12 mouse cellular contexts compared by ENCODE assay signal in genomic region chr10:83017760-83018498, GRCm38 (mm10). TPM values are rescaled to one million over a fixed set of nuclear protein-coding genes. Genes with fewer than 3 reads are reported as not detected.
DNase-seq lines count a peak whose midpoint lies in the region; ATAC-seq and TF ChIP-seq lines count a peak whose summit lies in the region.
"Had no signal": no experiment of that assay in that cellular context is flagged by ENCODE, and none has a peak within 500 bp of the region (broad histone marks: within the 10 kb centered on the region; RNA-seq: fewer than 3 reads in every experiment).

No protein-coding gene starts in this region.

- H3K4me2 ChIP-seq in limb, embryonic 11.5 days (ENCODE audit: low read depth, severe bottlenecking), result no peak overlapping the region
- no peak overlapping the region for H3K4me2 ChIP-seq in neural tube, embryonic 15.5 days
- H3K4me2 ChIP-seq: hindbrain, embryonic 14.5 days had no signal

- TF ChIP-seq POLR2A in kidney, adult 2 months (IDR thresholded peaks at IDR 0.05; ENCODE audit: low read depth, low read length), result no peak

- no peaks in the 10 kb centered on the region for H3K27me3 ChIP-seq in limb, embryonic 11.5 days (ENCODE audit: control insufficient read depth, insufficient read depth, low read length)
- H3K27me3 ChIP-seq in limb, embryonic 10.5 days (ENCODE audit: low read depth, poor library complexity, severe bottlenecking), result peaks cover 4% of the 10 kb centered on the region; the same call in 1 of the 2 replicates
- no peaks in the 10 kb centered on the region for H3K27me3 ChIP-seq in neural tube, embryonic 15.5 days (replicated peaks)
- no peaks in the 10 kb centered on the region for H3K27me3 ChIP-seq in kidney, adult 2 months (replicated peaks; ENCODE audit: control insufficient read depth, insufficient read depth, low read length)

- no peak for ATAC-seq in limb, embryonic 11.5 days (ENCODE audit: insufficient number of reproducible peaks, low FRiP score, low TSS enrichment, low read depth)
- ATAC-seq in neural tube, embryonic 15.5 days (ENCODE audit: low FRiP score), result no peak

- H3K4me3 ChIP-seq in limb, embryonic 11.5 days (ENCODE audit: low read depth, low read length), result no peak overlapping the region
- no peak overlapping the region for H3K4me3 ChIP-seq in limb, embryonic 10.5 days
- no peak overlapping the region for H3K4me3 ChIP-seq in neural tube, embryonic 15.5 days (replicated peaks)
- H3K4me3 ChIP-seq in kidney, adult 2 months (ENCODE audit: insufficient read depth, low read depth, low read length), result no peak overlapping the region
- H3K4me3 ChIP-seq: myocyte had no signal

- H3K36me3 ChIP-seq in limb, embryonic 11.5 days (ENCODE audit: control insufficient read depth, insufficient read depth, low read length), result no peaks in the 10 kb centered on the region
- no peaks in the 10 kb centered on the region for H3K36me3 ChIP-seq in limb, embryonic 10.5 days
- no peaks in the 10 kb centered on the region for H3K36me3 ChIP-seq in neural tube, embryonic 15.5 days
- H3K36me3 ChIP-seq in kidney, adult 2 months (ENCODE audit: control insufficient read depth, insufficient read depth, low read length), result no peaks in the 10 kb centered on the region

- H3K4me1 ChIP-seq in limb, embryonic 11.5 days (ENCODE audit: control insufficient read depth, insufficient read depth, low read length), result peaks cover 2% of the 10 kb centered on the region; the same call in 1 of the 2 replicates
- H3K4me1 ChIP-seq in limb, embryonic 10.5 days, result peaks cover 38% of the 10 kb centered on the region
- peaks cover 42% of the 10 kb centered on the region for H3K4me1 ChIP-seq in neural tube, embryonic 15.5 days
- no peaks in the 10 kb centered on the region for H3K4me1 ChIP-seq in kidney, adult 2 months (ENCODE audit: control insufficient read depth, insufficient read depth, low read length)

- WGBS in limb, embryonic 11.5 days, result 74% methylated on average over 21 of the region's 21 CpGs
- 80% methylated on average over 21 of the region's 21 CpGs for WGBS in limb, embryonic 10.5 days
- WGBS in neural tube, embryonic 15.5 days, result 64% methylated on average over 21 of the region's 21 CpGs
- 78% methylated on average over 21 of the region's 21 CpGs for WGBS in kidney, adult 2 months

- TF ChIP-seq CTCF in kidney, adult 2 months (conservative IDR thresholded peaks at IDR 0.05; ENCODE audit: insufficient read depth, insufficient read length, low read depth, low read length), result no peak

- no peak overlapping the region for H3K9ac ChIP-seq in limb, embryonic 11.5 days (ENCODE audit: low read length)
- no peak overlapping the region for H3K9ac ChIP-seq in neural tube, embryonic 15.5 days (replicated peaks)
- H3K9ac ChIP-seq: hindbrain, embryonic 14.5 days had no signal

- H3K27ac ChIP-seq in limb, embryonic 11.5 days (replicated peaks; ENCODE audit: low read depth, low read length), result 0 out of 2 replicates have a peak overlapping the region, but pooled peaks have one; percentile 42
- H3K27ac ChIP-seq in limb, embryonic 10.5 days, result no peak overlapping the region; the same call in 1 of the 2 replicates
- H3K27ac ChIP-seq in neural tube, embryonic 15.5 days (replicated peaks), result peak overlapping the region; percentile 41; the same call in 1 of the 2 replicates
- no peak overlapping the region for H3K27ac ChIP-seq in kidney, adult 2 months (ENCODE audit: insufficient read depth, low read depth, low read length)
- H3K27ac ChIP-seq: hindbrain, embryonic 14.5 days had no signal

- no peak for DNase-seq in limb, embryonic 11.5 days (ENCODE audit: low spot score)
- DNase-seq in limb, embryonic 10.5 days (ENCODE audit: low spot score), result no peak
- DNase-seq in c-Kit-negative CD71-positive TER-119-positive erythroid progenitor cells, embryonic 14.5 days (ENCODE audit: low read depth, low spot score), result peak; percentile 57
- DNase-seq in liver (peak; percentile 79), MN1 (ENCODE audit: low spot score) (no peak)
- no peak for DNase-seq in kidney, adult 2 months
- DNase-seq: adrenal gland, postnatal 10 days; cerebellum, adult 2 months; lung, postnatal 14 days had no signal

- no peaks in the 10 kb centered on the region for H3K9me3 ChIP-seq in limb, embryonic 11.5 days (ENCODE audit: control insufficient read depth, low read length)
- H3K9me3 ChIP-seq in limb, embryonic 10.5 days (replicated peaks), result no peaks in the 10 kb centered on the region
- H3K9me3 ChIP-seq in neural tube, embryonic 15.5 days (replicated peaks), result no peaks in the 10 kb centered on the region

RNA-seq across cellular contexts. Expression of gene Chst11, which starts 32.6 kb away (rescaled TPM):
- 2.0 and 3.0 TPM in 2 replicates for polyA plus RNA-seq in limb, embryonic 11.5 days (2014; fragmentation: Nextera tagmentation; extraction: Ambion mirVana)
- polyA plus RNA-seq in limb, embryonic 10.5 days (2016; fragmentation: Nextera tagmentation; extraction: Ambion mirVana), result 1.2 and 1.5 TPM in 2 replicates
- polyA plus RNA-seq in neural tube, embryonic 15.5 days (2015; fragmentation: Nextera tagmentation; extraction: Ambion mirVana), result 4.1 and 4.4 TPM in 2 replicates
- 8.0 and 9.2 TPM in 2 replicates for polyA plus RNA-seq in kidney, adult 2 months (2012; rRNA removed)

Comparison
In these comparisons a context has a peak if more than half of its experiments do, and no peak if none do; other contexts are left out.
1. H3K27ac ChIP-seq: peak in limb, embryonic 11.5 days (single experiment) and neural tube, embryonic 15.5 days (single experiment); none in limb, embryonic 10.5 days (single experiment) and kidney, adult 2 months (single experiment).
2. DNase-seq: peak in c-Kit-negative CD71-positive TER-119-positive erythroid progenitor cells, embryonic 14.5 days (single experiment) and liver (single experiment); none in limb, embryonic 11.5 days (single experiment), limb, embryonic 10.5 days (single experiment), kidney, adult 2 months (single experiment) and MN1 (single experiment).